Mouse (Mus musculus) lung, postnatal 0 days (tissue): ENCODE measurements around the gene Gm48552. TPM values are rescaled to one million over a fixed set of nuclear protein-coding genes. Genes with fewer than 3 reads are reported as not detected.

ENCODE experiments used
- ATAC-seq: fragments of 200-750 bp; cut with Nextera tagmentation; 2 replicates; pipeline ENCODE4 v1.8.0; 2017; ENCODE audit warnings: moderate library complexity
- DNase-seq: peaks from one replicate; pipeline ENCODE4 v3.0.0-alpha.2; 2016; ENCODE audit warnings: low spot score
- H3K27ac ChIP-seq: fragments of 300-500 bp; sonication (generic); 2 replicates; pipeline ENCODE4 v1.5.1; 2014; ENCODE audit warnings: antibody characterized with exemption, mild to moderate bottlenecking, low read length, mixed read lengths
- H3K27me3 ChIP-seq: fragments of 300-500 bp; sonication (generic); replicated peaks from 2 replicates; pipeline ENCODE4 v1.6.1; 2014; ENCODE audit warnings: low read length, mixed read lengths; ENCODE audit not compliant: insufficient read depth
- H3K36me3 ChIP-seq: fragments of 300-500 bp; sonication (generic); 2 replicates; pipeline ENCODE4 v1.6.1; 2014; ENCODE audit warnings: low read length, mixed read lengths; ENCODE audit not compliant: insufficient read depth
- H3K4me1 ChIP-seq: fragments of 300-500 bp; sonication (generic); 2 replicates; pipeline ENCODE4 v1.6.1; 2014; ENCODE audit warnings: antibody characterized with exemption, low read depth, low read length, mixed read lengths; ENCODE audit not compliant: insufficient read depth
- H3K4me2 ChIP-seq: fragments of 300-500 bp; sonication (generic); replicated peaks from 2 replicates; pipeline ENCODE4 v1.6.1; 2014; ENCODE audit warnings: low read depth, mild to moderate bottlenecking, low read length, moderate library complexity, mixed read lengths
- H3K4me3 ChIP-seq: fragments of 300-500 bp; sonication (generic); 2 replicates; pipeline ENCODE4 v1.5.1; 2014; ENCODE audit warnings: low read depth, low read length
- H3K9ac ChIP-seq: fragments of 300-500 bp; sonication (generic); replicated peaks from 2 replicates; pipeline ENCODE4 v1.6.1; 2014; ENCODE audit warnings: low read depth, mild to moderate bottlenecking
- H3K9me3 ChIP-seq: fragments of 300-500 bp; sonication (generic); 2 replicates; pipeline ENCODE4 v1.6.1; 2016; ENCODE audit warnings: low read length, mixed read lengths
- CTCF ChIP-seq: IDR thresholded peaks from 2 replicates; pipeline ENCODE4 v1.5.1; 2016; ENCODE audit warnings: antibody characterized with exemption, mild to moderate bottlenecking
- EP300 ChIP-seq: IDR thresholded peaks from 2 replicates; pipeline ENCODE4 v1.6.1; 2016; ENCODE audit warnings: antibody characterized with exemption, mild to moderate bottlenecking, control low read depth
- WGBS: fragments of 180-500 bp; shearing (Covaris S2); extraction: QIAGEN DNeasy Blood & Tissue Kit; methylation state at CpG from one replicate; pipeline ENCODE4 v1.1.7; 2014; 5-methylcytosine and 5-hydroxymethylcytosine counted together
- polyA plus RNA-seq: library from polyadenylated mRNA; unstranded; fragments of >200 nt; fragmentation: Nextera tagmentation; extraction: Ambion mirVana; gene quantifications from 2 replicates; pipeline ENCODE4 v1.2.1, GENCODE M21; 2015

The Gm48552 gene
- polyA plus RNA-seq, 1 experiment from 2014 or later: 0.63 TPM

GRCm38 (mm10) chr10:81401521-81402226 lies 12.9 kb downstream of the Gm48552 start:
- no peak overlapping the region for H3K4me3 ChIP-seq
- H3K9me3 ChIP-seq: no peaks in the 10 kb centered on the region
- peak overlapping the region; percentile 25; the same call in 1 of the 2 replicates for H3K4me2 ChIP-seq
- H3K9ac ChIP-seq: no peak overlapping the region
- peaks cover 33% of the 10 kb centered on the region for H3K36me3 ChIP-seq
- peak overlapping the region; percentile 77 for H3K27ac ChIP-seq
- TF ChIP-seq EP300 (no peak), CTCF (peak; percentile 16; the same call in 1 of the 2 replicates)
- H3K27me3 ChIP-seq: no peaks in the 10 kb centered on the region
- peaks cover 15% of the 10 kb centered on the region for H3K4me1 ChIP-seq
- 12% methylated on average over 17 of the region's 18 CpGs for WGBS
- ATAC-seq: peak; percentile 84
- DNase-seq: peak; percentile 91

GRCm38 (mm10) chr10:81402227-81402765 lies 13.5 kb downstream of the Gm48552 start:
- Histone ChIP-seq H3K9ac (no peak overlapping the region), H3K9me3 (no peaks in the 10 kb centered on the region), H3K4me1 (peaks cover 15% of the 10 kb centered on the region), H3K36me3 (peaks cover 33% of the 10 kb centered on the region), H3K27me3 (no peaks in the 10 kb centered on the region), H3K4me3 (no peak overlapping the region), H3K27ac (peak overlapping the region; percentile 77), H3K4me2 (peak overlapping the region; percentile 25; the same call in 1 of the 2 replicates)
- ATAC-seq (no peak), DNase-seq (no peak)
- no peak for TF ChIP-seq EP300
- TF ChIP-seq CTCF: no peak
- WGBS: 23% methylated on average over 4 of the region's 7 CpGs

GRCm38 (mm10) chr10:81403511-81403910 lies 14.7 kb downstream of the Gm48552 start:
- no peak overlapping the region for H3K4me2 ChIP-seq
- DNase-seq (no peak), ATAC-seq (no peak)
- H3K27ac ChIP-seq: no peak overlapping the region
- TF ChIP-seq CTCF (no peak), EP300 (no peak)
- H3K4me1 ChIP-seq: peaks cover 25% of the 10 kb centered on the region
- H3K36me3 ChIP-seq: peaks cover 28% of the 10 kb centered on the region
- WGBS: 75% methylated on average over 10 of the region's 10 CpGs
- no peak overlapping the region for H3K4me3 ChIP-seq
- H3K27me3 ChIP-seq: no peaks in the 10 kb centered on the region
- no peaks in the 10 kb centered on the region for H3K9me3 ChIP-seq
- no peak overlapping the region for H3K9ac ChIP-seq

GRCm38 (mm10) chr10:81404082-81404481 lies 15.3 kb downstream of the Gm48552 start:
- Histone ChIP-seq H3K27me3 (no peaks in the 10 kb centered on the region), H3K4me2 (no peak overlapping the region), H3K36me3 (peaks cover 26% of the 10 kb centered on the region), H3K4me1 (peaks cover 27% of the 10 kb centered on the region), H3K9me3 (no peaks in the 10 kb centered on the region), H3K9ac (no peak overlapping the region), H3K4me3 (no peak overlapping the region), H3K27ac (peak overlapping the region; percentile 26; the same call in 1 of the 2 replicates)
- ATAC-seq: no peak
- WGBS: 43% methylated on average over 9 of the region's 9 CpGs
- no peak for TF ChIP-seq CTCF
- no peak for TF ChIP-seq EP300
- DNase-seq: no peak

GRCm38 (mm10) chr10:81404720-81405119 lies 15.9 kb downstream of the Gm48552 start:
- ATAC-seq: no peak
- Histone ChIP-seq H3K4me1 (peaks cover 32% of the 10 kb centered on the region), H3K4me3 (no peak overlapping the region), H3K9me3 (no peaks in the 10 kb centered on the region), H3K27ac (peak overlapping the region; percentile 26; the same call in 1 of the 2 replicates), H3K9ac (no peak overlapping the region), H3K36me3 (peaks cover 19% of the 10 kb centered on the region; the same call in 1 of the 2 replicates), H3K27me3 (no peaks in the 10 kb centered on the region), H3K4me2 (no peak overlapping the region; the same call in 1 of the 2 replicates)
- WGBS: 49% methylated on average over 18 of the region's 18 CpGs
- TF ChIP-seq EP300 (peak; percentile 43; the same call in 1 of the 2 replicates), CTCF (no peak)
- DNase-seq: no peak

GRCm38 (mm10) chr10:81405588-81406201 lies 16.9 kb downstream of the Gm48552 start:
- no peak overlapping the region; the same call in 1 of the 2 replicates for H3K27ac ChIP-seq
- H3K36me3 ChIP-seq: peaks cover 11% of the 10 kb centered on the region; the same call in 1 of the 2 replicates

More at GRCm38 (mm10) chr10:81405588-81406201, 16.9 kb downstream of the Gm48552 start:
- H3K4me3 ChIP-seq: no peak overlapping the region
- no peak overlapping the region for H3K4me2 ChIP-seq
- peaks cover 32% of the 10 kb centered on the region for H3K4me1 ChIP-seq
- peak; percentile 80 for TF ChIP-seq CTCF
- 0 out of 2 replicates have a peak, but pooled peaks have one; percentile 13 for TF ChIP-seq EP300
- no peaks in the 10 kb centered on the region for H3K9me3 ChIP-seq
- H3K9ac ChIP-seq: no peak overlapping the region
- H3K27me3 ChIP-seq: no peaks in the 10 kb centered on the region
- DNase-seq: no peak
- WGBS: 48% methylated on average over 13 of the region's 13 CpGs
- no peak for ATAC-seq
